Mouse (Mus musculus): ENCODE data around the gene Aim2.
"Not testable (repeated sequence)": the region's sequence is repeated elsewhere in the genome, so short reads cannot be mapped to it uniquely, and the experiment has no call there.

Gene Aim2

DNA sequence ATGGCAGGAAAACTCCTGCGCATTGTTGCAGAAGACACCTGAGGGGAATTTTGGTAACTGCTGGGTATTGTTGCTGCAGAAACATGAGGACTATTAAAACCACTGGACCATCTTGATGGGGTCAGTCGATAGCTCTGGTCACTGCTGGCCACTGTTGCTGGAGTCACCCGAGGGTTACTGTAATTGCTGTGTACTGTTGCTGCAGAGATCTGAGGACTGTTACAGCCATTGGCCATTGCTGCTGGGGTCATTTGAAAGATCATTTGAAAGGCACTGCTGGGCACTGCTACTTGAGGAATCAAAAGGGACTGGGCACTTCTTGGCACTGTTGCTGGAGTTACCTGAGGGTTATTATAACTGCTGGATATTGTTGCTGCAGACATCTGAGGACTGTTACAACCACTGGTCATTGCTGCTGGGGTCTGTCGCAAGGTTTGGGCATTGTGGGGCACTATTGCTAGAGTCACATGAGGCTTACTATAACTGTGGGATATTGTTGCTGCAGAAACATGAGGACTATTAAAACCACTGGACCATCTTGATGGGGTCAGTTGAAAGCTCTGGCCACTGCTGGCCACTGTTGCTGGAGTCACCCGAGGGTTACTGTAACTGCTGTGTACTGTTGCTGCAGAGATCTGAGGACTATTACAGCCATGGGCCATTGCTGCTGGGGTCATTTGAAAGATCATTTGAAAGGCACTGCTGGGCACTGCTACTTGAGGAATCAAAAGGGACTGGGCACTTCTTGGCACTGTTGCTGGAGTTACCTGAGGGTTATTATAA lies 129.9 kb downstream of the Aim2 start:
- DNase-seq (ENCODE audit: low spot score) = not testable (repeated sequence)

DNA sequence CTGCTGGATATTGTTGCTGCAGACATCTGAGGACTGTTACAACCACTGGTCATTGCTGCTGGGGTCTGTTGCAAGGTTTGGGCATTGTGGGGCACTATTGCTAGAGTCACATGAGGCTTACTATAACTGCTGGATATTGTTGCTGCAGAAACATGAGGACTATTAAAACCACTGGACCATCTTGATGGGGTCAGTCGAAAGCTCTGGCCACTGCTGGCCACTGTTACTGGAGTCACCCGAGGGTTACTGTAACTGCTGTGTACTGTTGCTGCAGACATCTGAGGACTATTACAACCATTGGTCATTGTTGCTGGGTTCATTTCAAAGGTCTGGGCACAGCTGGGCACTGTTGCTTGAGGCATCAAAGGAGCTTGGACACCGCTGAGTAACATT lies 130.5 kb downstream of the Aim2 start:
- DNase-seq (ENCODE audit: low spot score) = not testable (repeated sequence)

DNA sequence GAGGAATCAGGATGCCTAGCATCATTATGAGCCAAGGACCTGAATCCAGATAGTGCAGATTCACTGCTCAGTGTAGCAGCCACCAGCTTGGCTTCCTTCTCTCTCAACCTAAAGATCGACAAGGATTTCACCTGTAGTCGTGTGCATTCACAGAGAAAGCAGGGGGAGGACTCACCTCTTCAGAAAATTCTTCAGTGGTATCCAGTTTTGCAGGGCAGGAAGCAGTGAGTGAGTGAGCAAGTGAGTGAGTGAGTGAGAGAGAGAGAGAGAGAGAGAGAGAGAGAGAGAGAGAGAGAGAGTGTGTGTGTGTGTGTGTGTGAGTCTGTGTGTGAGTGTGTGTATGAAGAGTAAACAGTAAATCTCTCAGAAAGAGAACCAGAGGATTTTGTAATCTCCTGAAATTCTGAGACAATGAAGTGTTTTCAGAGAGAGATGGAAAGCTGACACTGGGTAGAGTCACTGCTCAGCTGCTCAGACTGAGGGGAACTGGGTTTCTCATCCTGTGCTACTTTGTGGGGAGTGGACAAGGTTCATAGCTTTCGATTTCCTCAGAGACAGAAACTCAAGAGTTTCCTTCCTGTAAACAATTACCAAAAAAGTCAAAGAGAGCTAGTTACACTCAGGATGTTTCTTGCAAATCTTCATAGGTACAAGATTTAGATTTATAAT lies 140.3 kb downstream of the Aim2 start, which contains the start of gene Ifi206:
TSS of gene Ifi206 (minus strand) at position 230 of the 669 bp plus-strand sequence.
- peak; percentile 68 for DNase-seq (ENCODE audit: low spot score)

DNA sequence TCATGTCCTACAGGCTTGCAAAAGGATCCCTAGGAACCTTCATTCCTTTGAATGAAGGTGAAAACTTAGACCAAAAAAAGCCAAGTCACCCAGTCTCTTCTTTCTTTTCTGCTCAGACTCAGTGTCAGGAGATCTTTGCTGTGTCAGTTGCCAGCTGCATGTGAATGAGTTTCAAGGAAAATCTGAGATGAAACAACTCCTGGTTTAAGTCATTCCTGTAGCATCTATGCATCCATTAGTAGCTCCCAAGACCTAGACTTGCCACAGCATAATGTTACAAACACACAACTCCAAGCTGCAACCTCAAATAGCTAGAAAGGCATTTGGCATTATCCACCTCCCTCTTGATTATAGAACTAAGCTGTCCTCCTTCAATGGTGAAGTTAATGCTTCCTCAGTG lies 140.8 kb downstream of the Aim2 start:
- DNase-seq (ENCODE audit: low spot score) = not testable (repeated sequence)

DNA sequence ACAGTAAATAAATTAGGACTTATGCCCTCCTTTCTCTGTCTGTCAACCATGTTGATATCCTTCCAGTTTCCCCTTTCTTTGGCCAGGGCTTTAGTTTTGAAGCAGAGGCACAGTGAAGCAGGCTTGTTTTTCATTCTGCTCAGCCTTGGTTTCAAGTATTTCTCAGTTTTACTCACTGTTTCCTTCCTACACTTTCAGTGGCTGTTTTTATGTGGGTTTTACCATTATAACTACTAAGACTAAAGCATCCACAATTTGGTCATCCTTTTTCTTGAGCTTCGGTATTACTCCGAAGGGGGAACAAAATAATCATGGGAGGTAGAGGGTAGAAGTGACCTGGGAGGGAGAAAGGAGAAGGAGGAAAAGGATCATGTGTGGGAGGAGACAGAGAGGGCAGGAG lies 159.9 kb downstream of the Aim2 start:
- DNase-seq (ENCODE audit: low spot score) = not testable (repeated sequence)
